Mouse (Mus musculus) spleen, adult 2 months (tissue): ENCODE results near the gene Mcoln3.

Experiments
- CTCF ChIP-seq: fragments of 200-500 bp; IDR thresholded peaks from 2 replicates; pipeline ENCODE4 v1.5.1; 2011; ENCODE audit warnings: mild to moderate bottlenecking, inconsistent platforms; ENCODE audit not compliant: insufficient read depth, insufficient read length, insufficient replicate concordance; ENCODE audit errors: extremely low read depth
- POLR2A ChIP-seq: fragments of 200-500 bp; IDR thresholded peaks from 2 replicates; pipeline ENCODE4 v1.6.1; 2011; ENCODE audit warnings: low read depth, low read length, inconsistent platforms

GRCm38 (mm10) chr3:146117258-146117996, at the start of gene Mcoln3:
- TF ChIP-seq CTCF = no peak
- TF ChIP-seq POLR2A = no peak
